Comparison of ENCODE assay signal across 8 mouse cellular contexts in genomic region chr5:149051571-149052420, GRCm38 (mm10). TPM values are rescaled to one million over a fixed set of nuclear protein-coding genes. Genes with fewer than 3 reads are reported as not detected.
DNase-seq lines count a peak whose midpoint lies in the region; ATAC-seq lines count a peak whose summit lies in the region.

No protein-coding gene starts in this region.

- WGBS in hindbrain, embryonic 14.5 days, result under 1% methylated on average over 65 of the region's 120 CpGs

- H3K27me3 ChIP-seq in hindbrain, embryonic 14.5 days (ENCODE audit: control insufficient read depth, insufficient read depth, low read length), result no peaks in the 10 kb centered on the region

- H3K4me1 ChIP-seq in hindbrain, embryonic 14.5 days (replicated peaks; ENCODE audit: control insufficient read depth, insufficient read depth, low read length), result peaks cover 18% of the 10 kb centered on the region

- peak overlapping the region; percentile 86 for H3K4me2 ChIP-seq in hindbrain, embryonic 14.5 days (replicated peaks)

- peak overlapping the region; percentile 99 for H3K9ac ChIP-seq in hindbrain, embryonic 14.5 days

- H3K9me3 ChIP-seq in hindbrain, embryonic 14.5 days (ENCODE audit: control insufficient read depth, low read length), result no peaks in the 10 kb centered on the region

- H3K4me3 ChIP-seq in hindbrain, embryonic 14.5 days (replicated peaks; ENCODE audit: low read length), result peak overlapping the region; percentile 86

- peaks cover 19% of the 10 kb centered on the region for H3K36me3 ChIP-seq in hindbrain, embryonic 14.5 days (replicated peaks; ENCODE audit: control insufficient read depth, insufficient read depth)

- H3K27ac ChIP-seq in hindbrain, embryonic 14.5 days, result peak overlapping the region; percentile 99

- peak; percentile 54 for ATAC-seq in hindbrain, embryonic 14.5 days (ENCODE audit: low FRiP score)

- DNase-seq in NIH3T3 (ENCODE audit: low read depth), result peak; percentile 94
- peak; percentile 85 to 92 for DNase-seq in cerebellum, postnatal 25 days
- peak; percentile 76 to 82 for DNase-seq in frontal cortex, postnatal 36 days (ENCODE audit: low spot score in 2 of 2)
- DNase-seq in hindbrain, embryonic 14.5 days (ENCODE audit: low spot score), result peak; percentile 86
- DNase-seq in layer of hippocampus, postnatal 36 days, result peak; percentile 83
- DNase-seq in lung, postnatal 25 days (ENCODE audit: low spot score), result peak; percentile 83
- peak; percentile 78 for DNase-seq in retina, adult 2 months (ENCODE audit: low read depth, low spot score)
- DNase-seq in thymus, postnatal 14 days, result peak; percentile 85

RNA-seq across cellular contexts. Expression of gene Gm42791, which starts 56.8 kb away (rescaled TPM):
- polyA plus RNA-seq in hindbrain, embryonic 14.5 days (2014; fragmentation: Nextera tagmentation; extraction: Ambion mirVana), result 0.33 and 2.6 TPM in 2 replicates
- total RNA-seq in layer of hippocampus, postnatal 36 days (2021), result 10 to 100 TPM; 24.3 to 31.6 TPM

Comparison
In these comparisons a context has a peak if more than half of its experiments do, and no peak if none do; other contexts are left out.
1. Peak in every context shown above with its lines: DNase-seq, ATAC-seq, H3K4me3 ChIP-seq and H3K27ac ChIP-seq.